Mouse (Mus musculus) limb, embryonic 14.5 days (tissue): Measurements from ENCODE around the gene Npas3. TPM values are rescaled to one million over a fixed set of nuclear protein-coding genes. Genes with fewer than 3 reads are reported as not detected.
A peak's percentile ranks its signal among the peaks of the same experiment; 100 is the strongest.

ENCODE experiments used
- ATAC-seq: fragments of 200-750 bp; cut with Nextera tagmentation; 2 replicates; pipeline ENCODE4 v1.8.0; 2017; ENCODE audit warnings: low read depth, moderate number of reproducible peaks, moderate TSS enrichment; ENCODE audit not compliant: low FRiP score
- DNase-seq: peaks from one replicate; pipeline ENCODE4 v3.0.0-alpha.2; 2015; ENCODE audit warnings: low spot score
- H3K27ac ChIP-seq: fragments of 300-500 bp; sonication (generic); replicated peaks from 2 replicates; pipeline ENCODE4 v1.5.1; 2014; ENCODE audit warnings: low read depth, mild to moderate bottlenecking, low read length, moderate library complexity, mixed read lengths
- H3K27me3 ChIP-seq: fragments of 300-500 bp; sonication (generic); 2 replicates; pipeline ENCODE4 v1.6.1; 2014; ENCODE audit warnings: low read length, mixed read lengths; ENCODE audit not compliant: control insufficient read depth, insufficient read depth
- H3K36me3 ChIP-seq: fragments of 300-500 bp; sonication (generic); 2 replicates; pipeline ENCODE4 v1.6.1; 2014; ENCODE audit warnings: mild to moderate bottlenecking, low read length, moderate library complexity, mixed read lengths; ENCODE audit not compliant: control insufficient read depth, insufficient read depth
- H3K4me1 ChIP-seq: fragments of 300-500 bp; sonication (generic); 2 replicates; pipeline ENCODE4 v1.6.1; 2014; ENCODE audit warnings: antibody characterized with exemption, low read length, mixed read lengths; ENCODE audit not compliant: control insufficient read depth, insufficient read depth
- H3K4me2 ChIP-seq: fragments of 300-500 bp; sonication (generic); replicated peaks from 2 replicates; pipeline ENCODE4 v1.6.1; 2014; ENCODE audit warnings: low read depth, mild to moderate bottlenecking, low read length, moderate library complexity; ENCODE audit not compliant: severe bottlenecking
- H3K4me3 ChIP-seq: fragments of 300-500 bp; sonication (generic); replicated peaks from 2 replicates; pipeline ENCODE4 v1.5.1; 2014; ENCODE audit warnings: low read length
- H3K9ac ChIP-seq: fragments of 300-500 bp; sonication (generic); 2 replicates; pipeline ENCODE4 v1.6.1; 2014; ENCODE audit warnings: mild to moderate bottlenecking, low read depth, low read length, moderate library complexity; ENCODE audit not compliant: severe bottlenecking
- H3K9me3 ChIP-seq: fragments of 300-500 bp; sonication (generic); 2 replicates; pipeline ENCODE4 v1.6.1; 2016; ENCODE audit warnings: low read length; ENCODE audit not compliant: control insufficient read depth
- POLR2A ChIP-seq: fragments of 200-500 bp; IDR thresholded peaks from 2 replicates; pipeline ENCODE4 v1.8.0; 2012; ENCODE audit warnings: inconsistent platforms, mild to moderate bottlenecking, moderate library complexity, borderline replicate concordance; ENCODE audit not compliant: insufficient read depth, insufficient read length; ENCODE audit errors: extremely low read depth
- WGBS: fragments of 180-500 bp; shearing (Covaris S2); extraction: QIAGEN DNeasy Blood & Tissue Kit; methylation state at CpG from one replicate; pipeline ENCODE4 v1.1.7; 2014; 5-methylcytosine and 5-hydroxymethylcytosine counted together
- polyA plus RNA-seq, 2 experiments: library from polyadenylated mRNA; depleted of rRNA in 1 of 2; stranded (reverse) in 1 of 2; unstranded in 1 of 2; fragments of >200 nt; fragmentation: Nextera tagmentation in 1 of 2; extraction: Ambion mirVana in 1 of 2; gene quantifications; 2 replicates each; pipeline versions ENCODE4 v1.2.1 to v1.2.3; 2012 to 2014

Npas3 gene
- polyA plus RNA-seq, 2 experiments = 5.3 to 5.9 TPM

DNA sequence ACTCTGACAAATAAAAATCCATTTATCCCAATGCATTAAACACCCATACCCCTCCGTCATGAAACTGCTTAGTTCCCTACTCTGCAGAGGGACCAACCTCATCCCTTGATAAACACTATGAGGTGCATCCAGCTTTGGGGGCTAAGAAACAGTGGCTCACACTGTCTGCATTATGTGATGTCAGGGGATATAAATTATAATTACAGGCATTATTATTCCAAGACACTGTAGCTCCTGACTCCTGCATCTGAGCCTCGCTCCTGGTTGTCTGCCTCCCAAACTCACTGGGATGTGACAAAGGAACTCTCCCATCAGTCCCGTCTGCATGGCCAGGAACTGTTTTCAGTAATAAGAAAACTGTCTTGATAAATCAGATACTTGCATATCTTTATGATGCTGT lies 578.3 kb downstream of the Npas3 start:
- H3K27ac ChIP-seq = no peak overlapping the region
- H3K4me1 ChIP-seq = peaks cover 10% of the 10 kb centered on the region
- DNase-seq = no peak
- TF ChIP-seq POLR2A = no peak
- H3K9ac ChIP-seq = no peak overlapping the region
- no peak overlapping the region for H3K4me3 ChIP-seq
- ATAC-seq = no peak
- H3K9me3 ChIP-seq = no peaks in the 10 kb centered on the region
- 71% methylated on average over 3 of the region's 3 CpGs for WGBS
- no peaks in the 10 kb centered on the region for H3K27me3 ChIP-seq
- H3K4me2 ChIP-seq = no peak overlapping the region
- H3K36me3 ChIP-seq = no peaks in the 10 kb centered on the region

DNA sequence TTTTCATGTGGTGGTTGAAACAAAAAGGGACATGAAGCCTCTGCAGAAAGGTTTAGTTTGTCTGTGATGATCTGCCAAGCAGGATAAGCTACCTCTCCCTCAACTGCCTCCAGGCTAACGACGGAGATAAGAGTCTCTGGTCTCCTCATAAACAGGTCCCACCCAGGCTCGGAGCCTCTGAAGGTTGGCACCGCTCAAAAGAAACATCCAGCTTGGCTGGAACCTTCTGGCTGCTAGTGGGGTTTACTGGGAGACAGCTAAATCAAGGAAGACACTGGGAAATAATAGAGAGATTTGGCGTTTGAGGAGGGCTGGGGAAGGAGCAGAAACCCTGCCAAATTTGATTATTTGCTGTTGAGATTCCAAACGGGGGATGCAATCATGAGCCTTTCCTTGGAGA lies 584.1 kb downstream of the Npas3 start:
- 23% methylated on average over 6 of the region's 6 CpGs for WGBS
- no peak overlapping the region for H3K4me3 ChIP-seq
- H3K9me3 ChIP-seq = no peaks in the 10 kb centered on the region
- no peak for TF ChIP-seq POLR2A
- H3K36me3 ChIP-seq = no peaks in the 10 kb centered on the region
- H3K4me1 ChIP-seq = peaks cover 16% of the 10 kb centered on the region
- H3K9ac ChIP-seq = no peak overlapping the region
- ATAC-seq = no peak
- no peak overlapping the region for H3K27ac ChIP-seq
- no peak overlapping the region for H3K4me2 ChIP-seq
- no peaks in the 10 kb centered on the region for H3K27me3 ChIP-seq
- peak; percentile 48 for DNase-seq

DNA sequence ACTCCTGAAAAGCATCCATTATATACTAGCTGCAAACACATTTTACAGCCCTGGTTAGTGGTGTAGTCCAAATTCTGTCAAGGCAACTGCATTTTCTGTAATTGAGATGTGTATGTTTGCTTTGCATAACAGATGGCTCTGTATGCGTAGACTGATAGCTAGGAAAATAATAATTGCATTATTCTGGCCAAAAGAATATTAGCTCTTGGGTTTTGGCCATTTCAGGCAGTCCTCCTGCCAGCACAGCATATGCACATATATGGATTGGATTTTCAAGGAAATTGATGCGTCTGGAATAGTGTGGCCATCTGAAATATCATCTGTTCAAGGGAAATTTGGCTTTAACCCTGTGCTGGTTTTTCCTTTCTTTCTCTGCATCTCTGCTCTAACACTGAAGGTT lies 584.9 kb downstream of the Npas3 start:
- Histone ChIP-seq H3K36me3 (no peaks in the 10 kb centered on the region), H3K9ac (no peak overlapping the region), H3K4me1 (peaks cover 16% of the 10 kb centered on the region), H3K4me3 (no peak overlapping the region), H3K4me2 (no peak overlapping the region), H3K27me3 (no peaks in the 10 kb centered on the region), H3K27ac (no peak overlapping the region), H3K9me3 (no peaks in the 10 kb centered on the region)
- ATAC-seq = no peak
- no peak for TF ChIP-seq POLR2A
- WGBS = 49% methylated on average over 2 of the region's 2 CpGs
- DNase-seq = peak; percentile 35

- H3K36me3 ChIP-seq = no peaks in the 10 kb centered on the region
- H3K4me3 ChIP-seq = no peak overlapping the region
- peaks cover 16% of the 10 kb centered on the region for H3K4me1 ChIP-seq
- DNase-seq (no peak), ATAC-seq (no peak)
- no peaks in the 10 kb centered on the region for H3K27me3 ChIP-seq
- 76% methylated on average over 27 of the region's 27 CpGs for WGBS
- no peak overlapping the region for H3K4me2 ChIP-seq
- TF ChIP-seq POLR2A = no peak
- H3K9me3 ChIP-seq = no peaks in the 10 kb centered on the region
- H3K27ac ChIP-seq = no peak overlapping the region
- H3K9ac ChIP-seq = no peak overlapping the region
These were observed 587.7 kb downstream of the Npas3 start for GRCm38 (mm10) chr12:53836031-53836790.

GRCm38 (mm10) chr12:53837408-53837807 lies 588.9 kb downstream of the Npas3 start:
- no peak overlapping the region for H3K4me3 ChIP-seq
- TF ChIP-seq POLR2A = no peak
- H3K36me3 ChIP-seq = no peaks in the 10 kb centered on the region
- no peak overlapping the region for H3K9ac ChIP-seq
- H3K4me2 ChIP-seq = no peak overlapping the region
- H3K9me3 ChIP-seq = no peaks in the 10 kb centered on the region
- no peak for ATAC-seq
- WGBS = 63% methylated on average over 15 of the region's 15 CpGs
- H3K27me3 ChIP-seq = no peaks in the 10 kb centered on the region
- peaks cover 16% of the 10 kb centered on the region; the same call in 1 of the 2 replicates for H3K4me1 ChIP-seq
- no peak for DNase-seq
- H3K27ac ChIP-seq = no peak overlapping the region
